Mouse (Mus musculus) forebrain, embryonic 16.5 days (tissue): Measurements from ENCODE around the gene Inpp4b. TPM values are rescaled to one million over a fixed set of nuclear protein-coding genes. Genes with fewer than 3 reads are reported as not detected.

Experiments
- ATAC-seq: fragments of 200-750 bp; cut with Nextera tagmentation; 2 replicates; pipeline ENCODE4 v1.8.0; 2017; ENCODE audit warnings: mild to moderate bottlenecking, moderate library complexity
- H3K27ac ChIP-seq: fragments of 300-500 bp; sonication (generic); 2 replicates; pipeline ENCODE4 v1.5.1; 2014; ENCODE audit warnings: low read length, control low read depth
- H3K27me3 ChIP-seq: fragments of 300-500 bp; sonication (generic); replicated peaks from 2 replicates; pipeline ENCODE4 v1.6.1; 2014; ENCODE audit warnings: low read length; ENCODE audit not compliant: control insufficient read depth, insufficient read depth
- H3K36me3 ChIP-seq: fragments of 300-500 bp; sonication (generic); 2 replicates; pipeline ENCODE4 v1.6.1; 2014; ENCODE audit not compliant: control insufficient read depth, insufficient read depth
- H3K4me1 ChIP-seq: fragments of 300-500 bp; sonication (generic); replicated peaks from 2 replicates; pipeline ENCODE4 v1.6.1; 2014; ENCODE audit warnings: low read length; ENCODE audit not compliant: control insufficient read depth, insufficient read depth
- H3K4me2 ChIP-seq: fragments of 300-500 bp; sonication (generic); 2 replicates; pipeline ENCODE4 v1.6.1; 2014; ENCODE audit warnings: mild to moderate bottlenecking, low read length, control low read depth
- H3K4me3 ChIP-seq: fragments of 300-500 bp; sonication (generic); replicated peaks from 2 replicates; pipeline ENCODE4 v1.5.1; 2014; ENCODE audit warnings: mild to moderate bottlenecking, low read length, control low read depth
- H3K9ac ChIP-seq: fragments of 300-500 bp; sonication (generic); replicated peaks from 2 replicates; pipeline ENCODE4 v1.6.1; 2014; ENCODE audit warnings: low read depth, low read length, control low read depth
- H3K9me3 ChIP-seq: fragments of 300-500 bp; sonication (generic); 2 replicates; pipeline ENCODE4 v1.6.1; 2016; ENCODE audit warnings: low read length; ENCODE audit not compliant: control insufficient read depth
- WGBS: fragments of 180-500 bp; shearing (Covaris S2); extraction: QIAGEN DNeasy Blood & Tissue Kit; methylation state at CpG from one replicate; pipeline ENCODE4 v1.1.7; 2014; 5-methylcytosine and 5-hydroxymethylcytosine counted together
- polyA plus RNA-seq: library from polyadenylated mRNA; unstranded; fragments of >200 nt; fragmentation: Nextera tagmentation; extraction: Ambion mirVana; gene quantifications from 2 replicates; pipeline ENCODE4 v1.2.1, GENCODE M21; 2015

Inpp4b gene
- polyA plus RNA-seq, 1 experiment from 2014 or later: 6.5 TPM

GRCm38 (mm10) chr8:81582906-81583305 lies 240.6 kb downstream of the Inpp4b start:
- no peaks in the 10 kb centered on the region for H3K9me3 ChIP-seq
- no peak overlapping the region for H3K4me2 ChIP-seq
- no peaks in the 10 kb centered on the region for H3K4me1 ChIP-seq
- no peak overlapping the region for H3K27ac ChIP-seq
- no peaks in the 10 kb centered on the region for H3K36me3 ChIP-seq
- peak; percentile 77 for ATAC-seq
- H3K9ac ChIP-seq: no peak overlapping the region
- WGBS: 60% methylated on average over 1 of the region's 1 CpGs
- H3K27me3 ChIP-seq: no peaks in the 10 kb centered on the region
- no peak overlapping the region for H3K4me3 ChIP-seq

GRCm38 (mm10) chr8:81586783-81587182 lies 244.4 kb downstream of the Inpp4b start:
- Histone ChIP-seq H3K4me2 (no peak overlapping the region), H3K9ac (no peak overlapping the region), H3K27ac (no peak overlapping the region), H3K9me3 (no peaks in the 10 kb centered on the region), H3K36me3 (no peaks in the 10 kb centered on the region), H3K4me1 (no peaks in the 10 kb centered on the region), H3K27me3 (no peaks in the 10 kb centered on the region), H3K4me3 (no peak overlapping the region)
- WGBS: 86% methylated on average over 5 of the region's 5 CpGs
- no peak for ATAC-seq

- ATAC-seq: no peak
- Histone ChIP-seq H3K36me3 (no peaks in the 10 kb centered on the region), H3K9ac (no peak overlapping the region), H3K4me3 (no peak overlapping the region), H3K4me1 (no peaks in the 10 kb centered on the region), H3K4me2 (no peak overlapping the region), H3K27ac (no peak overlapping the region), H3K27me3 (no peaks in the 10 kb centered on the region), H3K9me3 (no peaks in the 10 kb centered on the region)
- 91% methylated on average over 3 of the region's 3 CpGs for WGBS
Measured at GRCm38 (mm10) chr8:81594134-81594714, 251.9 kb downstream of the Inpp4b start.

- no peak overlapping the region for H3K9ac ChIP-seq
- H3K4me1 ChIP-seq: no peaks in the 10 kb centered on the region
- no peaks in the 10 kb centered on the region for H3K9me3 ChIP-seq
- no peak overlapping the region for H3K27ac ChIP-seq
- no peaks in the 10 kb centered on the region for H3K36me3 ChIP-seq
- H3K4me2 ChIP-seq: no peak overlapping the region
- H3K27me3 ChIP-seq: no peaks in the 10 kb centered on the region
- ATAC-seq: no peak
- 83% methylated on average over 4 of the region's 4 CpGs for WGBS
- no peak overlapping the region for H3K4me3 ChIP-seq
Measured at GRCm38 (mm10) chr8:81599209-81599608, 256.9 kb downstream of the Inpp4b start.

- ATAC-seq: no peak
Measured at GRCm38 (mm10) chr8:81601136-81601535, 258.8 kb downstream of the Inpp4b start.

GRCm38 (mm10) chr8:81608082-81608481 lies 265.7 kb downstream of the Inpp4b start:
- Histone ChIP-seq H3K27me3 (no peaks in the 10 kb centered on the region), H3K4me2 (no peak overlapping the region), H3K4me3 (no peak overlapping the region), H3K27ac (no peak overlapping the region), H3K9ac (no peak overlapping the region), H3K9me3 (no peaks in the 10 kb centered on the region), H3K36me3 (no peaks in the 10 kb centered on the region), H3K4me1 (no peaks in the 10 kb centered on the region)
- WGBS: 89% methylated on average over 1 of the region's 1 CpGs
- ATAC-seq: no peak

More at GRCm38 (mm10) chr8:81601136-81601535, 258.8 kb downstream of the Inpp4b start:
- Histone ChIP-seq H3K9ac (no peak overlapping the region), H3K9me3 (no peaks in the 10 kb centered on the region), H3K27ac (no peak overlapping the region), H3K4me1 (no peaks in the 10 kb centered on the region), H3K27me3 (no peaks in the 10 kb centered on the region), H3K36me3 (no peaks in the 10 kb centered on the region), H3K4me3 (no peak overlapping the region), H3K4me2 (no peak overlapping the region)

- Histone ChIP-seq H3K4me3 (no peak overlapping the region), H3K4me2 (no peak overlapping the region), H3K4me1 (no peaks in the 10 kb centered on the region), H3K27ac (no peak overlapping the region), H3K9ac (no peak overlapping the region), H3K36me3 (no peaks in the 10 kb centered on the region), H3K9me3 (no peaks in the 10 kb centered on the region; the same call in 1 of the 2 replicates), H3K27me3 (no peaks in the 10 kb centered on the region)
- no peak for ATAC-seq
- 78% methylated on average over 4 of the region's 4 CpGs for WGBS
Measured at GRCm38 (mm10) chr8:81609064-81609463, 266.7 kb downstream of the Inpp4b start.

- Histone ChIP-seq H3K27me3 (no peaks in the 10 kb centered on the region), H3K4me1 (no peaks in the 10 kb centered on the region), H3K9ac (no peak overlapping the region), H3K9me3 (no peaks in the 10 kb centered on the region; the same call in 1 of the 2 replicates), H3K36me3 (no peaks in the 10 kb centered on the region), H3K27ac (no peak overlapping the region), H3K4me3 (no peak overlapping the region), H3K4me2 (no peak overlapping the region)
- no peak for ATAC-seq
- 64% methylated on average over 2 of the region's 2 CpGs for WGBS
Measured at GRCm38 (mm10) chr8:81612611-81613010, 270.3 kb downstream of the Inpp4b start.

GRCm38 (mm10) chr8:81614135-81614534 lies 271.8 kb downstream of the Inpp4b start:
- ATAC-seq: no peak
- 93% methylated on average over 1 of the region's 1 CpGs for WGBS

GRCm38 (mm10) chr8:81614605-81615004 lies 272.2 kb downstream of the Inpp4b start:
- Histone ChIP-seq H3K9me3 (no peaks in the 10 kb centered on the region; the same call in 1 of the 2 replicates), H3K36me3 (no peaks in the 10 kb centered on the region), H3K27me3 (no peaks in the 10 kb centered on the region), H3K27ac (no peak overlapping the region), H3K9ac (no peak overlapping the region), H3K4me2 (no peak overlapping the region), H3K4me1 (no peaks in the 10 kb centered on the region), H3K4me3 (no peak overlapping the region)
- WGBS: 94% methylated on average over 2 of the region's 2 CpGs
- no peak for ATAC-seq

More at GRCm38 (mm10) chr8:81614135-81614534, 271.8 kb downstream of the Inpp4b start:
- no peak overlapping the region for H3K9ac ChIP-seq
- H3K4me2 ChIP-seq: no peak overlapping the region
- H3K9me3 ChIP-seq: no peaks in the 10 kb centered on the region; the same call in 1 of the 2 replicates
- H3K4me1 ChIP-seq: no peaks in the 10 kb centered on the region
- no peaks in the 10 kb centered on the region for H3K36me3 ChIP-seq
- H3K4me3 ChIP-seq: no peak overlapping the region
- H3K27me3 ChIP-seq: no peaks in the 10 kb centered on the region
- no peak overlapping the region for H3K27ac ChIP-seq
